Mouse (Mus musculus) cerebellum, adult 8-10 months (tissue): ENCODE results near the gene Klhl20.
"Not testable (repeated sequence)": the region's sequence is repeated elsewhere in the genome, so short reads cannot be mapped to it uniquely, and the experiment has no call there.

ENCODE experiments used
- DNase-seq: peaks from one replicate; pipeline ENCODE4 v3.0.0; 2022

The Klhl20 gene

GRCm38 (mm10) chr1:161130726-161131664 is at the start of gene Klhl20:
Gene Klhl20 (minus strand): TSS chr1:161131511.
- DNase-seq = peak; percentile 95

- DNase-seq = peak; percentile 29
Measured at GRCm38 (mm10) chr1:161180674-161181073, 49.4 kb upstream of the Klhl20 start.

- DNase-seq = peak; percentile 56
Measured at GRCm38 (mm10) chr1:161170651-161171050, 39.3 kb upstream of the Klhl20 start.

GRCm38 (mm10) chr1:161160266-161160665 is 29.0 kb upstream of the Klhl20 start:
- no peak for DNase-seq

GRCm38 (mm10) chr1:161159214-161159613 is 27.9 kb upstream of the Klhl20 start, which contains the start of gene Tex50:
Gene Tex50 (minus strand): TSS chr1:161159314.
- no peak for DNase-seq

GRCm38 (mm10) chr1:161156546-161156945 is 25.2 kb upstream of the Klhl20 start:
- DNase-seq = no peak

GRCm38 (mm10) chr1:161151098-161151497 is 19.8 kb upstream of the Klhl20 start:
- no peak for DNase-seq

- DNase-seq = no peak
Measured at GRCm38 (mm10) chr1:161147888-161148287, 16.6 kb upstream of the Klhl20 start.

GRCm38 (mm10) chr1:161145611-161146010 is 14.3 kb upstream of the Klhl20 start:
- not testable (repeated sequence) for DNase-seq

GRCm38 (mm10) chr1:161143216-161143615 is 11.9 kb upstream of the Klhl20 start:
- no peak for DNase-seq

GRCm38 (mm10) chr1:161142531-161143159 is 11.3 kb upstream of the Klhl20 start, which contains the start of gene Ankrd45:
Gene Ankrd45 (plus strand): TSS chr1:161142691.
- peak; percentile 10 for DNase-seq

GRCm38 (mm10) chr1:161140026-161140762 is 8.9 kb upstream of the Klhl20 start:
- no peak for DNase-seq

GRCm38 (mm10) chr1:161139496-161139895 is 8.2 kb upstream of the Klhl20 start:
- DNase-seq = no peak

- no peak for DNase-seq
Measured at GRCm38 (mm10) chr1:161126461-161126860, 4.8 kb downstream of the Klhl20 start.

GRCm38 (mm10) chr1:161122661-161123418 is 8.5 kb downstream of the Klhl20 start:
- no peak for DNase-seq

GRCm38 (mm10) chr1:161114591-161114990 is 16.7 kb downstream of the Klhl20 start:
- DNase-seq = no peak

- no peak for DNase-seq
Measured at GRCm38 (mm10) chr1:161109216-161109615, 22.1 kb downstream of the Klhl20 start.

- DNase-seq = no peak
Measured at GRCm38 (mm10) chr1:161103842-161104241, 27.5 kb downstream of the Klhl20 start.

GRCm38 (mm10) chr1:161099721-161100405 is 31.4 kb downstream of the Klhl20 start:
- DNase-seq = no peak

GRCm38 (mm10) chr1:161077243-161077642 is 54.1 kb downstream of the Klhl20 start:
- DNase-seq = no peak

- no peak for DNase-seq
Measured at GRCm38 (mm10) chr1:161076238-161076637, 55.1 kb downstream of the Klhl20 start.

GRCm38 (mm10) chr1:161071272-161071620 is 60.1 kb downstream of the Klhl20 start:
- DNase-seq = no peak
